8 mouse cellular contexts compared by ENCODE assay signal in genomic region chr7:29170755-29171561, GRCm38 (mm10). TPM values are rescaled to one million over a fixed set of nuclear protein-coding genes. Genes with fewer than 3 reads are reported as not detected.
DNase-seq lines count a peak whose midpoint lies in the region; ATAC-seq and TF ChIP-seq lines count a peak whose summit lies in the region.

No protein-coding gene starts in this region.

- H3K4me1 ChIP-seq in testis, adult 2 months (ENCODE audit: control insufficient read depth, insufficient read depth, low read length): peaks cover 46% of the 10 kb centered on the region
- peaks cover 20% of the 10 kb centered on the region for H3K4me1 ChIP-seq in heart, embryonic 16.5 days (ENCODE audit: control insufficient read depth, insufficient read depth, low read length)
- peaks cover 26% of the 10 kb centered on the region for H3K4me1 ChIP-seq in liver, embryonic 11.5 days (replicated peaks; ENCODE audit: control insufficient read depth, insufficient read depth, low read length)

- no peaks in the 10 kb centered on the region for H3K9me3 ChIP-seq in heart, embryonic 16.5 days (replicated peaks; ENCODE audit: control insufficient read depth, low read length)
- H3K9me3 ChIP-seq in liver, embryonic 11.5 days (ENCODE audit: control insufficient read depth, low read length): no peaks in the 10 kb centered on the region

- 2% methylated on average over 43 of the region's 43 CpGs for WGBS in heart, embryonic 16.5 days
- 2% methylated on average over 43 of the region's 43 CpGs for WGBS in liver, embryonic 11.5 days

- peak overlapping the region; percentile 64 for H3K9ac ChIP-seq in heart, embryonic 16.5 days (ENCODE audit: low read length)
- peak overlapping the region; percentile 56 for H3K9ac ChIP-seq in liver, embryonic 11.5 days (ENCODE audit: low read depth, low read length)

- H3K4me2 ChIP-seq in heart, embryonic 16.5 days (ENCODE audit: low read depth, low read length): peak overlapping the region; percentile 86
- H3K4me2 ChIP-seq in liver, embryonic 11.5 days: peak overlapping the region; percentile 87

- DNase-seq in testis, postnatal 14 days (ENCODE audit: low spot score): no peak
- peak; percentile 63 to 65 for DNase-seq in cerebellum, postnatal 10 days
- DNase-seq in liver, embryonic 11.5 days (ENCODE audit: low spot score): no peak
- peak; percentile 43 for DNase-seq in naive thymus-derived CD4-positive, alpha-beta T cell, adult 2 months (ENCODE audit: low read depth)
- no peak for DNase-seq in retina, embryonic 14.5 days (ENCODE audit: low spot score)
- no peak for DNase-seq in right cerebral cortex, adult 18-20 months

- TF ChIP-seq POLR2A in testis, adult 2 months (IDR thresholded peaks at IDR 0.05; ENCODE audit: control insufficient read depth, low read depth, low read length): peak; percentile 7; the same call in 1 of the 2 replicates

- no peaks in the 10 kb centered on the region for H3K36me3 ChIP-seq in testis, adult 2 months (ENCODE audit: control insufficient read depth, insufficient read depth, low read length)
- H3K36me3 ChIP-seq in heart, embryonic 16.5 days (ENCODE audit: control insufficient read depth, insufficient read depth): peaks cover 27% of the 10 kb centered on the region
- H3K36me3 ChIP-seq in liver, embryonic 11.5 days (ENCODE audit: control insufficient read depth, insufficient read depth, low read length): peaks cover 21% of the 10 kb centered on the region

- TF ChIP-seq CTCF in testis, adult 2 months (IDR thresholded peaks at IDR 0.05; ENCODE audit: control insufficient read depth, insufficient read depth, insufficient replicate concordance, low read depth, low read length): no peak

- H3K4me3 ChIP-seq in testis, adult 2 months (ENCODE audit: control insufficient read depth, low read depth, low read length): peak overlapping the region; percentile 96
- peak overlapping the region; percentile 58 for H3K4me3 ChIP-seq in heart, embryonic 16.5 days (ENCODE audit: low read length)
- H3K4me3 ChIP-seq in liver, embryonic 11.5 days (ENCODE audit: low read depth, low read length): peak overlapping the region; percentile 52

- H3K27me3 ChIP-seq in testis, adult 2 months (ENCODE audit: control insufficient read depth, insufficient read depth, low read length): no peaks in the 10 kb centered on the region
- peaks cover 38% of the 10 kb centered on the region for H3K27me3 ChIP-seq in heart, embryonic 16.5 days (ENCODE audit: control insufficient read depth, insufficient read depth, low read length)
- peaks cover 56% of the 10 kb centered on the region for H3K27me3 ChIP-seq in liver, embryonic 11.5 days (replicated peaks; ENCODE audit: control insufficient read depth, insufficient read depth, low read length)

- H3K27ac ChIP-seq in testis, adult 2 months (ENCODE audit: control insufficient read depth, insufficient read depth, low read depth, low read length): peak overlapping the region; percentile 92
- H3K27ac ChIP-seq in heart, embryonic 16.5 days (ENCODE audit: low read length): no peak overlapping the region
- no peak overlapping the region for H3K27ac ChIP-seq in liver, embryonic 11.5 days (ENCODE audit: low read depth, low read length)

- ATAC-seq in heart, embryonic 16.5 days (replicated peaks; ENCODE audit: extremely low read depth, insufficient read depth, low FRiP score): no peak
- peak; percentile 15; the same call in 1 of the 2 replicates for ATAC-seq in liver, embryonic 11.5 days (replicated peaks; ENCODE audit: low FRiP score)

RNA-seq across cellular contexts. Expression of gene Spred3, which starts 0.7 kb away (rescaled TPM):
- polyA plus RNA-seq in testis, adult 2 months (2012; rRNA removed): 40.9 and 41.8 TPM in 2 replicates
- polyA plus RNA-seq in heart, embryonic 16.5 days (2015; fragmentation: Nextera tagmentation; extraction: Ambion mirVana): 1.2 and 2.0 TPM in 2 replicates
- 1.0 and 1.1 TPM in 2 replicates for polyA plus RNA-seq in liver, embryonic 11.5 days (2014; fragmentation: Nextera tagmentation; extraction: Ambion mirVana)

RNA-seq across cellular contexts. Expression of gene Ggn, which starts 0.9 kb away (rescaled TPM):
- 506 and 536 TPM in 2 replicates for polyA plus RNA-seq in testis, adult 2 months (2012; rRNA removed)
- 0.14 and 0.59 TPM in 2 replicates for polyA plus RNA-seq in heart, embryonic 16.5 days (2015; fragmentation: Nextera tagmentation; extraction: Ambion mirVana)
- 0.37 and 0.47 TPM in 2 replicates for polyA plus RNA-seq in liver, embryonic 11.5 days (2014; fragmentation: Nextera tagmentation; extraction: Ambion mirVana)

RNA-seq across cellular contexts. Expression of gene Psmd8, which starts 9.5 kb away (rescaled TPM):
- 362 and 383 TPM in 2 replicates for polyA plus RNA-seq in testis, adult 2 months (2012; rRNA removed)
- polyA plus RNA-seq in heart, embryonic 16.5 days (2015; fragmentation: Nextera tagmentation; extraction: Ambion mirVana): 218 and 225 TPM in 2 replicates
- polyA plus RNA-seq in liver, embryonic 11.5 days (2014; fragmentation: Nextera tagmentation; extraction: Ambion mirVana): 231 and 235 TPM in 2 replicates

RNA-seq across cellular contexts. Expression of gene Fam98c, which starts 14.9 kb away (rescaled TPM):
- 194 and 338 TPM in 2 replicates for polyA plus RNA-seq in testis, adult 2 months (2012; rRNA removed)
- polyA plus RNA-seq in heart, embryonic 16.5 days (2015; fragmentation: Nextera tagmentation; extraction: Ambion mirVana): 17.3 and 18.8 TPM in 2 replicates
- polyA plus RNA-seq in liver, embryonic 11.5 days (2014; fragmentation: Nextera tagmentation; extraction: Ambion mirVana): 16.7 and 17.3 TPM in 2 replicates

RNA-seq across cellular contexts. Expression of gene Rasgrp4, which starts 36.3 kb away (rescaled TPM):
- 0.31 and 1.1 TPM in 2 replicates for polyA plus RNA-seq in testis, adult 2 months (2012; rRNA removed)
- 0.38 and 0.81 TPM in 2 replicates for polyA plus RNA-seq in heart, embryonic 16.5 days (2015; fragmentation: Nextera tagmentation; extraction: Ambion mirVana)
- polyA plus RNA-seq in liver, embryonic 11.5 days (2014; fragmentation: Nextera tagmentation; extraction: Ambion mirVana): 0.57 and 0.62 TPM in 2 replicates

Comparison
In these comparisons a context has a peak if more than half of its experiments do, and no peak if none do; other contexts are left out.
1. DNase-seq: peak in cerebellum, postnatal 10 days (2 of 2) and naive thymus-derived CD4-positive, alpha-beta T cell, adult 2 months (single experiment); none in testis, postnatal 14 days (single experiment), liver, embryonic 11.5 days (single experiment), retina, embryonic 14.5 days (single experiment) and right cerebral cortex, adult 18-20 months (single experiment).
2. RNA of gene Spred3, which starts 0.7 kb away (polyA plus RNA-seq): 40.9 to 41.8 TPM in testis, adult 2 months; 1.2 to 2.0 TPM in heart, embryonic 16.5 days and 1.0 to 1.1 TPM in liver, embryonic 11.5 days; every median in the first group is over 10 times any median in the second.
3. RNA of gene Ggn, which starts 0.9 kb away (polyA plus RNA-seq): 506 to 536 TPM in testis, adult 2 months; 0.37 to 0.47 TPM in liver, embryonic 11.5 days and 0.14 to 0.59 TPM in heart, embryonic 16.5 days; every median in the first group is over 100 times any median in the second.
4. Peak in every context shown above with its lines, with median percentiles within 50 percentile points of each other: H3K4me3 ChIP-seq.